Mouse (Mus musculus): ENCODE data around the gene Prkch. TPM values are rescaled to one million over a fixed set of nuclear protein-coding genes. Genes with fewer than 3 reads are reported as not detected.
A peak's percentile ranks its signal among the peaks of the same experiment; 100 is the strongest.

Prkch gene
- polyA plus RNA-seq, 1 experiment from 2014 or later = 9.0 TPM

- no peaks in the 10 kb centered on the region for H3K27me3 ChIP-seq
- H3K9ac ChIP-seq = no peak overlapping the region
- H3K4me2 ChIP-seq (replicated peaks) = no peak overlapping the region
- 28% methylated on average over 3 of the region's 3 CpGs for WGBS
- peak; percentile 24; the same call in 1 of the 2 replicates for ATAC-seq (ENCODE audit: low FRiP score, low read depth)
- 0 out of 2 replicates have a peak overlapping the region, but pooled peaks have one; percentile 22 for H3K27ac ChIP-seq
- H3K9me3 ChIP-seq = no peaks in the 10 kb centered on the region
- H3K4me1 ChIP-seq = peaks cover 19% of the 10 kb centered on the region
- no peaks in the 10 kb centered on the region for H3K36me3 ChIP-seq
- no peak overlapping the region for H3K4me3 ChIP-seq
These were observed 216.3 kb downstream of the Prkch start for GRCm38 (mm10) chr12:73800886-73801285.

- Histone ChIP-seq H3K4me1 (peaks cover 19% of the 10 kb centered on the region), H3K9ac (no peak overlapping the region), H3K4me2 (replicated peaks) (no peak overlapping the region), H3K27me3 (no peaks in the 10 kb centered on the region), H3K9me3 (no peaks in the 10 kb centered on the region), H3K36me3 (no peaks in the 10 kb centered on the region), H3K4me3 (no peak overlapping the region), H3K27ac (no peak overlapping the region)
- WGBS = 82% methylated on average over 8 of the region's 8 CpGs
- ATAC-seq (ENCODE audit: low FRiP score, low read depth) = no peak
These were observed 217.2 kb downstream of the Prkch start for GRCm38 (mm10) chr12:73801845-73802244.

- Histone ChIP-seq H3K9ac (no peak overlapping the region), H3K36me3 (no peaks in the 10 kb centered on the region), H3K4me2 (replicated peaks) (no peak overlapping the region), H3K27ac (no peak overlapping the region), H3K4me3 (no peak overlapping the region), H3K9me3 (no peaks in the 10 kb centered on the region), H3K27me3 (no peaks in the 10 kb centered on the region), H3K4me1 (peaks cover 19% of the 10 kb centered on the region)
- peak; percentile 48; the same call in 1 of the 2 replicates for ATAC-seq (ENCODE audit: low FRiP score, low read depth)
- 17% methylated on average over 10 of the region's 10 CpGs for WGBS
These were observed 217.9 kb downstream of the Prkch start for GRCm38 (mm10) chr12:73802379-73803057.

- no peak overlapping the region for H3K27ac ChIP-seq
- H3K4me2 ChIP-seq (replicated peaks) = no peak overlapping the region
- H3K9ac ChIP-seq = no peak overlapping the region
- H3K9me3 ChIP-seq = no peaks in the 10 kb centered on the region
- peaks cover 19% of the 10 kb centered on the region for H3K4me1 ChIP-seq
- no peaks in the 10 kb centered on the region for H3K36me3 ChIP-seq
- no peak for ATAC-seq (ENCODE audit: low FRiP score, low read depth)
- no peak overlapping the region for H3K4me3 ChIP-seq
- H3K27me3 ChIP-seq = 0 out of 2 replicates have a peak, but pooled peaks cover 3% of the 10 kb centered on the region
- WGBS = 90% methylated on average over 4 of the region's 4 CpGs
These were observed 219.3 kb downstream of the Prkch start for GRCm38 (mm10) chr12:73803946-73804345.

GRCm38 (mm10) chr12:73805541-73805940, 220.9 kb downstream of the Prkch start:
- 0 out of 2 replicates have a peak, but pooled peaks cover 3% of the 10 kb centered on the region for H3K27me3 ChIP-seq
- H3K4me3 ChIP-seq = no peak overlapping the region
- 44% methylated on average over 3 of the region's 3 CpGs for WGBS
- no peaks in the 10 kb centered on the region for H3K36me3 ChIP-seq
- ATAC-seq (ENCODE audit: low FRiP score, low read depth) = no peak
- H3K27ac ChIP-seq = no peak overlapping the region
- no peak overlapping the region for H3K4me2 ChIP-seq (replicated peaks)
- H3K4me1 ChIP-seq = peaks cover 29% of the 10 kb centered on the region
- H3K9ac ChIP-seq = no peak overlapping the region
- no peaks in the 10 kb centered on the region for H3K9me3 ChIP-seq

- Histone ChIP-seq H3K4me3 (no peak overlapping the region), H3K36me3 (no peaks in the 10 kb centered on the region), H3K27ac (no peak overlapping the region), H3K9me3 (no peaks in the 10 kb centered on the region), H3K27me3 (0 out of 2 replicates have a peak, but pooled peaks cover 3% of the 10 kb centered on the region), H3K4me1 (peaks cover 29% of the 10 kb centered on the region), H3K4me2 (replicated peaks) (no peak overlapping the region), H3K9ac (no peak overlapping the region)
- WGBS = 29% methylated on average over 5 of the region's 5 CpGs
- ATAC-seq (ENCODE audit: low FRiP score, low read depth) = no peak
These were observed 221.4 kb downstream of the Prkch start for GRCm38 (mm10) chr12:73806003-73806402.

- Histone ChIP-seq H3K9ac (no peak overlapping the region), H3K4me1 (peaks cover 32% of the 10 kb centered on the region), H3K4me3 (no peak overlapping the region), H3K27ac (no peak overlapping the region), H3K36me3 (no peaks in the 10 kb centered on the region), H3K9me3 (no peaks in the 10 kb centered on the region), H3K27me3 (0 out of 2 replicates have a peak, but pooled peaks cover 3% of the 10 kb centered on the region), H3K4me2 (replicated peaks) (no peak overlapping the region)
- WGBS = 78% methylated on average over 2 of the region's 2 CpGs
- ATAC-seq (ENCODE audit: low FRiP score, low read depth) = no peak
These were observed 222.6 kb downstream of the Prkch start for GRCm38 (mm10) chr12:73807228-73807627.

GRCm38 (mm10) chr12:73810041-73810795, 225.6 kb downstream of the Prkch start:
- Histone ChIP-seq H3K27ac (peak overlapping the region; percentile 44; the same call in 1 of the 2 replicates), H3K4me3 (no peak overlapping the region), H3K36me3 (no peaks in the 10 kb centered on the region), H3K9me3 (no peaks in the 10 kb centered on the region), H3K4me2 (replicated peaks) (peak overlapping the region; percentile 20), H3K9ac (no peak overlapping the region), H3K27me3 (0 out of 2 replicates have a peak, but pooled peaks cover 3% of the 10 kb centered on the region), H3K4me1 (peaks cover 38% of the 10 kb centered on the region)
- peak; percentile 84 for ATAC-seq (ENCODE audit: low FRiP score, low read depth)
- WGBS = 42% methylated on average over 13 of the region's 13 CpGs

GRCm38 (mm10) chr12:73810903-73811302, 226.3 kb downstream of the Prkch start:
- Histone ChIP-seq H3K27ac (peak overlapping the region; percentile 52; the same call in 1 of the 2 replicates), H3K27me3 (0 out of 2 replicates have a peak, but pooled peaks cover 5% of the 10 kb centered on the region), H3K9me3 (no peaks in the 10 kb centered on the region), H3K9ac (no peak overlapping the region), H3K4me2 (replicated peaks) (no peak overlapping the region), H3K36me3 (no peaks in the 10 kb centered on the region), H3K4me3 (no peak overlapping the region), H3K4me1 (peaks cover 38% of the 10 kb centered on the region)
- ATAC-seq (ENCODE audit: low FRiP score, low read depth) = no peak
- 72% methylated on average over 5 of the region's 5 CpGs for WGBS

GRCm38 (mm10) chr12:73812198-73812597, 227.6 kb downstream of the Prkch start:
- no peak for ATAC-seq (ENCODE audit: low FRiP score, low read depth)
- H3K9me3 ChIP-seq = no peaks in the 10 kb centered on the region
- H3K27me3 ChIP-seq = 0 out of 2 replicates have a peak, but pooled peaks cover 6% of the 10 kb centered on the region
- WGBS = 91% methylated on average over 6 of the region's 6 CpGs
- H3K4me2 ChIP-seq (replicated peaks) = no peak overlapping the region
- H3K4me1 ChIP-seq = peaks cover 38% of the 10 kb centered on the region
- no peak overlapping the region for H3K27ac ChIP-seq
- H3K36me3 ChIP-seq = no peaks in the 10 kb centered on the region
- no peak overlapping the region for H3K9ac ChIP-seq
- no peak overlapping the region for H3K4me3 ChIP-seq

GRCm38 (mm10) chr12:73813016-73813900, 228.7 kb downstream of the Prkch start:
- no peaks in the 10 kb centered on the region for H3K9me3 ChIP-seq
- ATAC-seq (ENCODE audit: low FRiP score, low read depth) = 0 out of 2 replicates have a peak, but pooled peaks have one; percentile 30
- no peak overlapping the region for H3K9ac ChIP-seq
- 63% methylated on average over 11 of the region's 11 CpGs for WGBS
- peaks cover 38% of the 10 kb centered on the region for H3K4me1 ChIP-seq
- H3K4me3 ChIP-seq = no peak overlapping the region
- no peak overlapping the region for H3K4me2 ChIP-seq (replicated peaks)
- H3K27ac ChIP-seq = peak overlapping the region; percentile 39
- no peaks in the 10 kb centered on the region for H3K36me3 ChIP-seq
- 0 out of 2 replicates have a peak, but pooled peaks cover 5% of the 10 kb centered on the region for H3K27me3 ChIP-seq
